Mouse (Mus musculus) liver, embryonic 14.5 days (tissue): Measurements from ENCODE around the gene Rap1gds1.

Source experiments
- CTCF ChIP-seq: IDR thresholded peaks from 2 replicates; pipeline ENCODE4 v1.5.1; 2016; ENCODE audit warnings: antibody characterized with exemption, low read depth, control low read depth
- EP300 ChIP-seq: IDR thresholded peaks from 2 replicates; pipeline ENCODE4 v1.6.1; 2016; ENCODE audit warnings: antibody characterized with exemption, low read depth

GRCm38 (mm10) chr3:138912504-138912903 lies 162.5 kb downstream of the Rap1gds1 start:
- TF ChIP-seq CTCF (no peak), EP300 (no peak)
